Mouse (Mus musculus): Measurements from ENCODE around the gene Rhof. TPM values are rescaled to one million over a fixed set of nuclear protein-coding genes. Genes with fewer than 3 reads are reported as not detected.
A peak's percentile ranks its signal among the peaks of the same experiment; 100 is the strongest.

The Rhof gene
- polyA plus RNA-seq, 1 experiment from 2014 or later = 0.77 TPM

- Histone ChIP-seq H3K79me2 (ENCODE audit: inconsistent target) (no peaks in the 10 kb centered on the region), H3K36me3 (ENCODE audit: inconsistent target) (no peaks in the 10 kb centered on the region), H3K4me3 (ENCODE audit: inconsistent target) (no peak overlapping the region), H3K27ac (no peak overlapping the region)
- WGBS (ENCODE audit: missing documents) = 93% methylated on average over 10 of the region's 10 CpGs
Observed at GRCm38 (mm10) chr5:123090560-123091306, 41.8 kb downstream of the Rhof start.

- Histone ChIP-seq H3K36me3 (ENCODE audit: inconsistent target) (no peaks in the 10 kb centered on the region), H3K4me3 (ENCODE audit: inconsistent target) (no peak overlapping the region), H3K27ac (no peak overlapping the region), H3K79me2 (ENCODE audit: inconsistent target) (no peaks in the 10 kb centered on the region)
- WGBS (ENCODE audit: missing documents) = 86% methylated on average over 4 of the region's 4 CpGs
Observed at GRCm38 (mm10) chr5:123088784-123089183, 43.7 kb downstream of the Rhof start.

- no peaks in the 10 kb centered on the region for H3K79me2 ChIP-seq (ENCODE audit: inconsistent target)
- no peak overlapping the region for H3K4me3 ChIP-seq (ENCODE audit: inconsistent target)
- H3K36me3 ChIP-seq (ENCODE audit: inconsistent target) = no peaks in the 10 kb centered on the region
- WGBS (ENCODE audit: missing documents) = 90% methylated on average over 2 of the region's 2 CpGs
- no peak overlapping the region for H3K27ac ChIP-seq
Observed at GRCm38 (mm10) chr5:123086501-123086900, 46.0 kb downstream of the Rhof start.

GRCm38 (mm10) chr5:123083340-123084050 is 49.0 kb downstream of the Rhof start:
- WGBS (ENCODE audit: missing documents) = 78% methylated on average over 13 of the region's 13 CpGs
- H3K79me2 ChIP-seq (ENCODE audit: inconsistent target) = peaks cover 6% of the 10 kb centered on the region; the same call in 1 of the 2 replicates
- no peak overlapping the region for H3K4me3 ChIP-seq (ENCODE audit: inconsistent target)
- no peak overlapping the region for H3K27ac ChIP-seq
- no peaks in the 10 kb centered on the region for H3K36me3 ChIP-seq (ENCODE audit: inconsistent target)

- Histone ChIP-seq H3K36me3 (ENCODE audit: inconsistent target) (no peaks in the 10 kb centered on the region), H3K27ac (no peak overlapping the region), H3K4me3 (ENCODE audit: inconsistent target) (no peak overlapping the region), H3K79me2 (ENCODE audit: inconsistent target) (peaks cover 13% of the 10 kb centered on the region; the same call in 1 of the 2 replicates)
- 96% methylated on average over 11 of the region's 13 CpGs for WGBS (ENCODE audit: missing documents)
Observed at GRCm38 (mm10) chr5:123080510-123080909, 52.0 kb downstream of the Rhof start.

GRCm38 (mm10) chr5:123080041-123080440 is 52.5 kb downstream of the Rhof start:
- H3K4me3 ChIP-seq (ENCODE audit: inconsistent target) = no peak overlapping the region; the same call in 1 of the 2 replicates
- WGBS (ENCODE audit: missing documents) = 11% methylated on average over 8 of the region's 8 CpGs

GRCm38 (mm10) chr5:123079568-123079967 is 52.9 kb downstream of the Rhof start:
- Histone ChIP-seq H3K27ac (peak overlapping the region; percentile 54), H3K36me3 (ENCODE audit: inconsistent target) (no peaks in the 10 kb centered on the region), H3K79me2 (ENCODE audit: inconsistent target) (peaks cover 13% of the 10 kb centered on the region; the same call in 1 of the 2 replicates), H3K4me3 (ENCODE audit: inconsistent target) (no peak overlapping the region)
- 14% methylated on average over 1 of the region's 1 CpGs for WGBS (ENCODE audit: missing documents)

More at GRCm38 (mm10) chr5:123080041-123080440, 52.5 kb downstream of the Rhof start:
- Histone ChIP-seq H3K36me3 (ENCODE audit: inconsistent target) (no peaks in the 10 kb centered on the region), H3K79me2 (ENCODE audit: inconsistent target) (peaks cover 13% of the 10 kb centered on the region; the same call in 1 of the 2 replicates), H3K27ac (peak overlapping the region; percentile 54)

- H3K79me2 ChIP-seq (ENCODE audit: inconsistent target) = peaks cover 13% of the 10 kb centered on the region; the same call in 1 of the 2 replicates
- no peak overlapping the region for H3K27ac ChIP-seq
- WGBS (ENCODE audit: missing documents) = 5% methylated on average over 35 of the region's 35 CpGs
- peak overlapping the region; percentile 49 for H3K4me3 ChIP-seq (ENCODE audit: inconsistent target)
- no peaks in the 10 kb centered on the region for H3K36me3 ChIP-seq (ENCODE audit: inconsistent target)
Observed at GRCm38 (mm10) chr5:123076419-123077281, 55.8 kb downstream of the Rhof start.

- H3K4me3 ChIP-seq (ENCODE audit: inconsistent target) = peak overlapping the region; percentile 49
- 0 out of 2 replicates have a peak overlapping the region, but pooled peaks have one; percentile 10 for H3K27ac ChIP-seq
- no peaks in the 10 kb centered on the region for H3K36me3 ChIP-seq (ENCODE audit: inconsistent target)
- peaks cover 8% of the 10 kb centered on the region; the same call in 1 of the 2 replicates for H3K79me2 ChIP-seq (ENCODE audit: inconsistent target)
- WGBS (ENCODE audit: missing documents) = 8% methylated on average over 45 of the region's 45 CpGs
Observed at GRCm38 (mm10) chr5:123075576-123076418, 56.7 kb downstream of the Rhof start.

GRCm38 (mm10) chr5:123068714-123069113 is 63.8 kb downstream of the Rhof start:
- no peaks in the 10 kb centered on the region for H3K79me2 ChIP-seq (ENCODE audit: inconsistent target)
- WGBS (ENCODE audit: missing documents) = 90% methylated on average over 2 of the region's 2 CpGs
- H3K36me3 ChIP-seq (ENCODE audit: inconsistent target) = no peaks in the 10 kb centered on the region

GRCm38 (mm10) chr5:123068115-123068514 is 64.4 kb downstream of the Rhof start, which contains the start of gene Tmem120b:
Gene Tmem120b, plus strand, starts transcription at chr5:123068415.
- 78% methylated on average over 12 of the region's 12 CpGs for WGBS (ENCODE audit: missing documents)
- H3K4me3 ChIP-seq (ENCODE audit: inconsistent target) = no peak within 1 kb of the TSS
- H3K36me3 ChIP-seq (ENCODE audit: inconsistent target) = no peaks in the 10 kb centered on the region
- no peak within 1 kb of the TSS for H3K27ac ChIP-seq
- H3K79me2 ChIP-seq (ENCODE audit: inconsistent target) = no peaks in the 10 kb centered on the region

More at GRCm38 (mm10) chr5:123068714-123069113, 63.8 kb downstream of the Rhof start:
- Histone ChIP-seq H3K4me3 (ENCODE audit: inconsistent target) (no peak overlapping the region), H3K27ac (no peak overlapping the region)

GRCm38 (mm10) chr5:123067395-123067995 is 65.0 kb downstream of the Rhof start:
- no peak overlapping the region for H3K27ac ChIP-seq
- WGBS (ENCODE audit: missing documents) = 13% methylated on average over 6 of the region's 6 CpGs
- H3K36me3 ChIP-seq (ENCODE audit: inconsistent target) = no peaks in the 10 kb centered on the region
- H3K79me2 ChIP-seq (ENCODE audit: inconsistent target) = no peaks in the 10 kb centered on the region
- H3K4me3 ChIP-seq (ENCODE audit: inconsistent target) = no peak overlapping the region

GRCm38 (mm10) chr5:123064207-123064606 is 68.3 kb downstream of the Rhof start:
- no peak overlapping the region for H3K27ac ChIP-seq
- no peaks in the 10 kb centered on the region for H3K36me3 ChIP-seq (ENCODE audit: inconsistent target)
- 30% methylated on average over 6 of the region's 6 CpGs for WGBS (ENCODE audit: missing documents)
- no peaks in the 10 kb centered on the region for H3K79me2 ChIP-seq (ENCODE audit: inconsistent target)
- no peak overlapping the region for H3K4me3 ChIP-seq (ENCODE audit: inconsistent target)
